Mouse (Mus musculus): ENCODE data around the gene Taar7a. TPM values are rescaled to one million over a fixed set of nuclear protein-coding genes. Genes with fewer than 3 reads are reported as not detected.

Taar7a gene
- polyA plus RNA-seq, 1 experiment from 2014 or later = not detected

DNA sequence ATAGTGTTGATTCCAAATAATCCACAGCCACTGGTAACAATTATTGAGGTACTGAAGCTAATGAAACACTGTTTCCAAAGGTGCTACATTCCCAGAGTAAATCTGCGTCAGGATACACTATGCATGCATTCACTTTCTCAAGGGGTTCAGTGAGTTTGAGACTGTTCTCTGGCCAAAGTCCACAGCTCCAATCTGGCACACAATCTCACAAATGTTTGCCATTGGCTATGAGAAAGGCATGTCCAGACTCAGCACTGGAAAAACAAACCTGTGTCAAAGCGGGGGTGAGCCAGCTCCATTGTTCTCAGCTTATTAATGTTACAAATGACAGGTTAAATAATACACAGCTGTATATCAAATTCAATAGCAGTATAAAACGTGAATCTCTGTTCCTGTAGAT is 34.2 kb downstream of the Taar7a start:
- no peaks in the 10 kb centered on the region for H3K27me3 ChIP-seq (ENCODE audit: insufficient read depth, low read length)
- H3K9ac ChIP-seq (replicated peaks) = no peak overlapping the region
- H3K4me1 ChIP-seq (ENCODE audit: insufficient read depth) = 0 out of 2 replicates have a peak, but pooled peaks cover 3% of the 10 kb centered on the region
- no peak for DNase-seq
- WGBS (ENCODE audit: insufficient replicate concordance) = 59% methylated on average over 3 of the region's 3 CpGs
- no peak for ATAC-seq
- no peak overlapping the region for H3K4me2 ChIP-seq (ENCODE audit: low read depth, low read length)
- no peak overlapping the region for H3K4me3 ChIP-seq (ENCODE audit: low read depth, low read length)
- no peaks in the 10 kb centered on the region for H3K36me3 ChIP-seq (replicated peaks; ENCODE audit: insufficient read depth, low read length)
- H3K27ac ChIP-seq (ENCODE audit: low read depth) = no peak overlapping the region
- no peak for TF ChIP-seq CTCF (IDR thresholded peaks at IDR 0.05; ENCODE audit: low read depth)
- no peak for TF ChIP-seq EP300 (IDR thresholded peaks at IDR 0.05; ENCODE audit: low read depth)
- no peaks in the 10 kb centered on the region for H3K9me3 ChIP-seq (ENCODE audit: low read length)

DNA sequence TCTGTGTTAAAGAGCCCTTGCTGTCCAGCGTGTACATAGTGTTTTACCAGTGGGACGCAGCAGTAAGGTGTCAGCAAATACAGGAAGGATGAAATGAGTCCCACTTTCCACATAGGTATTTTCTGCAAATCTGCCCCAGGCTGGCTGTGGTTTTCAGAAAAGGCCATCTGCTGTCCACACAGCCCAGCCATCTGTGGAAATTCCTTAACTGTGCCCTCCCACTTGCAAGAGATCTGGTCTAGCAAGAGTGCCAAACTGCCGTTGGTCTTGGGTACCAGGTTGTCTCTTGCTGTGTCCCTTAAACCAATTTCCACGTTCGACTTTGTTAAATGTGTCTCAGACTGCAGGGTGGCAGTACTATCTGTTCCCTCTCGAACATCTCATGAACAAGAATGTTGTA is 41.6 kb downstream of the Taar7a start:
- Histone ChIP-seq H3K27me3 (ENCODE audit: insufficient read depth, low read length) (no peaks in the 10 kb centered on the region), H3K36me3 (replicated peaks; ENCODE audit: insufficient read depth, low read length) (no peaks in the 10 kb centered on the region), H3K9me3 (ENCODE audit: low read length) (no peaks in the 10 kb centered on the region), H3K4me2 (ENCODE audit: low read depth, low read length) (no peak overlapping the region), H3K4me3 (ENCODE audit: low read depth, low read length) (no peak overlapping the region), H3K27ac (ENCODE audit: low read depth) (no peak overlapping the region), H3K9ac (replicated peaks) (no peak overlapping the region), H3K4me1 (ENCODE audit: insufficient read depth) (no peaks in the 10 kb centered on the region)
- no peak for ATAC-seq
- TF ChIP-seq EP300 (IDR thresholded peaks at IDR 0.05; ENCODE audit: low read depth) = no peak
- no peak for TF ChIP-seq CTCF (IDR thresholded peaks at IDR 0.05; ENCODE audit: low read depth)
- DNase-seq = no peak
- WGBS (ENCODE audit: insufficient replicate concordance) = 74% methylated on average over 6 of the region's 6 CpGs

DNA sequence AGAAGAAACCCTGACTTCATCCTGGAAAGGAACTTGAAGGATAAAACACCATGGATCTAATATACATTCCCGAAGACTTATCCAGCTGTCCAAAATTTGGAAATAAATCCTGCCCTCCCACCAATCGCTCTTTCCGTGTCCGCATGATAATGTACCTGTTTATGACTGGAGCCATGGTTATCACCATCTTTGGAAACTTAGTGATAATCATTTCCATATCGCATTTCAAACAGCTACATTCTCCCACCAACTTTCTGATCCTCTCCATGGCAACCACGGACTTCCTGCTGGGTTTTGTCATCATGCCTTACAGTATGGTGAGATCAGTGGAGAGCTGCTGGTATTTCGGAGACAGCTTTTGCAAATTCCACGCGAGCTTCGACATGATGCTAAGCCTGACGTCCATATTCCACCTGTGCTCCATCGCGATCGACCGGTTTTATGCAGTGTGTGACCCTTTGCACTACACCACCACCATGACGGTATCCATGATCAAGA is 43.7 kb downstream of the Taar7a start, which contains the start of gene Taar3:
TSS of gene Taar3 (plus strand) at position 51 of the 498 bp plus-strand sequence.
- H3K4me2 ChIP-seq (ENCODE audit: low read depth, low read length) = no peak within 1 kb of the TSS
- TF ChIP-seq CTCF (IDR thresholded peaks at IDR 0.05; ENCODE audit: low read depth) (no peak), EP300 (IDR thresholded peaks at IDR 0.05; ENCODE audit: low read depth) (no peak)
- H3K36me3 ChIP-seq (replicated peaks; ENCODE audit: insufficient read depth, low read length) = no peaks in the 10 kb centered on the region
- no peaks in the 10 kb centered on the region for H3K9me3 ChIP-seq (ENCODE audit: low read length)
- 87% methylated on average over 16 of the region's 16 CpGs for WGBS (ENCODE audit: insufficient replicate concordance)
- no peak within 1 kb of the TSS for H3K9ac ChIP-seq (replicated peaks)
- ATAC-seq = no peak
- no peaks in the 10 kb centered on the region for H3K27me3 ChIP-seq (ENCODE audit: insufficient read depth, low read length)
- DNase-seq = no peak
- H3K4me3 ChIP-seq (ENCODE audit: low read depth, low read length) = no peak within 1 kb of the TSS
- no peaks in the 10 kb centered on the region for H3K4me1 ChIP-seq (ENCODE audit: insufficient read depth)
- H3K27ac ChIP-seq (ENCODE audit: low read depth) = no peak within 1 kb of the TSS

DNA sequence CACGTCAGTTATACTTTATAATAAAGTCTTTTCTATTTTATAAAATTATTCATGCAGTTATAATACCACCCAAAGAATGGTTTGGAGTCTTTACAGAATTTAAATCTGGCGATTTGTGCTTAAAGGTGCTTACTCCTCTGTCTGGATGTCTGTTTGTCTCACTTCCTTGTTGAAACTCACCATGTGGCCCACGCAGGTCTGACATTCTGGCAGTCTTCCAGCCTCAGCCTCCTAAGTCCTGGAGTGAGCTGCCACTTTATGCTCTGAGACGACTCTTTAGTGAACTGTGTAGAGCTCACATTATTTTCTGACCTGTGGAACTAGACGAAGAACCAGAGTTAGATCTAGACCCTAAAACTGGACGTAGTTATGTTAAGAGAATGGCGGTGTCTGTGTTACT is 45.3 kb downstream of the Taar7a start:
- ATAC-seq = no peak
- TF ChIP-seq CTCF (IDR thresholded peaks at IDR 0.05; ENCODE audit: low read depth) (no peak), EP300 (IDR thresholded peaks at IDR 0.05; ENCODE audit: low read depth) (no peak)
- 56% methylated on average over 7 of the region's 7 CpGs for WGBS (ENCODE audit: insufficient replicate concordance)
- Histone ChIP-seq H3K4me2 (ENCODE audit: low read depth, low read length) (no peak overlapping the region), H3K36me3 (replicated peaks; ENCODE audit: insufficient read depth, low read length) (no peaks in the 10 kb centered on the region), H3K27ac (ENCODE audit: low read depth) (no peak overlapping the region), H3K27me3 (ENCODE audit: insufficient read depth, low read length) (no peaks in the 10 kb centered on the region), H3K4me3 (ENCODE audit: low read depth, low read length) (no peak overlapping the region), H3K4me1 (ENCODE audit: insufficient read depth) (no peaks in the 10 kb centered on the region), H3K9ac (replicated peaks) (no peak overlapping the region), H3K9me3 (ENCODE audit: low read length) (no peaks in the 10 kb centered on the region)
- DNase-seq = no peak

DNA sequence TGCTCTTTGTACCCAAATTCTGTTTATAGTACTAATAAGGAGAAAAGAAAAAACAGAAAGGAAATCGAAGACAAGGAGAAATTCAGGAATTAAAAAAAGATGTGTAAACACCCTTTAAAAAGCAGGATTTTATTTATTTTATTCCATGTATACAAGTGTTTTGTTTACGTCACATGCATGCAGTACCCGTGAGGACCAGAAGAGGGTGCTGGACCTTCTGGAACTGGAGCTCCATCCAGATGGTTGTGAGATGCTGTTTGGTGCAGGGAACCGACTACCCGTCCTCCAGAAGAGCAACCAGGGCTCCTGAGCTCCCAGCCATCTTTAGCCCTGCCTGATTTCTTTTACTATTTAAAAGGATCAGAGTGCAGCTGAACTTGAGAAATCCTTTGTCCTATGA is 50.8 kb downstream of the Taar7a start:
- Histone ChIP-seq H3K4me3 (ENCODE audit: low read depth, low read length) (no peak overlapping the region), H3K4me1 (ENCODE audit: insufficient read depth) (no peaks in the 10 kb centered on the region), H3K9me3 (ENCODE audit: low read length) (no peaks in the 10 kb centered on the region), H3K4me2 (ENCODE audit: low read depth, low read length) (no peak overlapping the region), H3K9ac (replicated peaks) (no peak overlapping the region), H3K27ac (ENCODE audit: low read depth) (no peak overlapping the region), H3K27me3 (ENCODE audit: insufficient read depth, low read length) (no peaks in the 10 kb centered on the region), H3K36me3 (replicated peaks; ENCODE audit: insufficient read depth, low read length) (no peaks in the 10 kb centered on the region)
- 76% methylated on average over 5 of the region's 5 CpGs for WGBS (ENCODE audit: insufficient replicate concordance)
- DNase-seq = no peak
- peak; percentile 55 for TF ChIP-seq CTCF (IDR thresholded peaks at IDR 0.05; ENCODE audit: low read depth)
- no peak for TF ChIP-seq EP300 (IDR thresholded peaks at IDR 0.05; ENCODE audit: low read depth)
- ATAC-seq = no peak

Other genes starting within 250 kb of the Taar7a start
- gene Rps12, start 206.2 kb downstream of the Taar7a start, polyA plus RNA-seq (2015; fragmentation: Nextera tagmentation; extraction: Ambion mirVana) = 145 and 149 TPM in 2 replicates
- 1.2 and 1.5 TPM in 2 replicates for gene Slc18b1, start 196.5 kb downstream of the Taar7a start, polyA plus RNA-seq (2015; fragmentation: Nextera tagmentation; extraction: Ambion mirVana)
- gene Vnn3, start 142.0 kb downstream of the Taar7a start, polyA plus RNA-seq (2015; fragmentation: Nextera tagmentation; extraction: Ambion mirVana) = 129 and 137 TPM in 2 replicates
- 13.9 and 20.5 TPM in 2 replicates for gene Vnn1, start 98.8 kb downstream of the Taar7a start, polyA plus RNA-seq (2015; fragmentation: Nextera tagmentation; extraction: Ambion mirVana)
- gene Taar1, start 73.1 kb downstream of the Taar7a start, polyA plus RNA-seq (2015; fragmentation: Nextera tagmentation; extraction: Ambion mirVana) = not detected in 2 replicates
- gene Taar2, start 54.9 kb downstream of the Taar7a start, polyA plus RNA-seq (2015; fragmentation: Nextera tagmentation; extraction: Ambion mirVana) = not detected in 2 replicates
- gene Taar3, start 43.9 kb downstream of the Taar7a start, polyA plus RNA-seq (2015; fragmentation: Nextera tagmentation; extraction: Ambion mirVana) = not detected in 2 replicates
- not detected in 2 replicates for gene Taar4, start 33.0 kb downstream of the Taar7a start, polyA plus RNA-seq (2015; fragmentation: Nextera tagmentation; extraction: Ambion mirVana)
- gene Taar5, start 22.8 kb downstream of the Taar7a start, polyA plus RNA-seq (2015; fragmentation: Nextera tagmentation; extraction: Ambion mirVana) = not detected in 2 replicates
- not detected in 2 replicates for gene Taar6, start 7.8 kb downstream of the Taar7a start, polyA plus RNA-seq (2015; fragmentation: Nextera tagmentation; extraction: Ambion mirVana)
- not detected in 2 replicates for gene Taar7b, start 6.5 kb upstream of the Taar7a start, polyA plus RNA-seq (2015; fragmentation: Nextera tagmentation; extraction: Ambion mirVana)
- gene Taar7d, start 33.7 kb upstream of the Taar7a start, polyA plus RNA-seq (2015; fragmentation: Nextera tagmentation; extraction: Ambion mirVana) = not detected in 2 replicates
- gene Taar7e, start 44.1 kb upstream of the Taar7a start, polyA plus RNA-seq (2015; fragmentation: Nextera tagmentation; extraction: Ambion mirVana) = not detected in 2 replicates
- gene Taar7f, start 56.0 kb upstream of the Taar7a start, polyA plus RNA-seq (2015; fragmentation: Nextera tagmentation; extraction: Ambion mirVana) = not detected in 2 replicates
- gene Taar8a, start 83.0 kb upstream of the Taar7a start, polyA plus RNA-seq (2015; fragmentation: Nextera tagmentation; extraction: Ambion mirVana) = not detected in 2 replicates
- gene Taar8b, start 98.8 kb upstream of the Taar7a start, polyA plus RNA-seq (2015; fragmentation: Nextera tagmentation; extraction: Ambion mirVana) = not detected in 2 replicates
- not detected in 2 replicates for gene Taar8c, start 108.4 kb upstream of the Taar7a start, polyA plus RNA-seq (2015; fragmentation: Nextera tagmentation; extraction: Ambion mirVana)
- not detected in 2 replicates for gene Taar9, start 116.1 kb upstream of the Taar7a start, polyA plus RNA-seq (2015; fragmentation: Nextera tagmentation; extraction: Ambion mirVana)
- 33.7 and 35.7 TPM in 2 replicates for gene Stx7, start 155.8 kb upstream of the Taar7a start, polyA plus RNA-seq (2015; fragmentation: Nextera tagmentation; extraction: Ambion mirVana)
- gene Moxd1, start 230.0 kb upstream of the Taar7a start, polyA plus RNA-seq (2015; fragmentation: Nextera tagmentation; extraction: Ambion mirVana) = 0.04 TPM in 1 of 2 replicates, not detected in the other

Data from liver, postnatal 0 days (tissue).